ENCODE assay signal across 8 mouse cellular contexts in the genomic region with DNA sequence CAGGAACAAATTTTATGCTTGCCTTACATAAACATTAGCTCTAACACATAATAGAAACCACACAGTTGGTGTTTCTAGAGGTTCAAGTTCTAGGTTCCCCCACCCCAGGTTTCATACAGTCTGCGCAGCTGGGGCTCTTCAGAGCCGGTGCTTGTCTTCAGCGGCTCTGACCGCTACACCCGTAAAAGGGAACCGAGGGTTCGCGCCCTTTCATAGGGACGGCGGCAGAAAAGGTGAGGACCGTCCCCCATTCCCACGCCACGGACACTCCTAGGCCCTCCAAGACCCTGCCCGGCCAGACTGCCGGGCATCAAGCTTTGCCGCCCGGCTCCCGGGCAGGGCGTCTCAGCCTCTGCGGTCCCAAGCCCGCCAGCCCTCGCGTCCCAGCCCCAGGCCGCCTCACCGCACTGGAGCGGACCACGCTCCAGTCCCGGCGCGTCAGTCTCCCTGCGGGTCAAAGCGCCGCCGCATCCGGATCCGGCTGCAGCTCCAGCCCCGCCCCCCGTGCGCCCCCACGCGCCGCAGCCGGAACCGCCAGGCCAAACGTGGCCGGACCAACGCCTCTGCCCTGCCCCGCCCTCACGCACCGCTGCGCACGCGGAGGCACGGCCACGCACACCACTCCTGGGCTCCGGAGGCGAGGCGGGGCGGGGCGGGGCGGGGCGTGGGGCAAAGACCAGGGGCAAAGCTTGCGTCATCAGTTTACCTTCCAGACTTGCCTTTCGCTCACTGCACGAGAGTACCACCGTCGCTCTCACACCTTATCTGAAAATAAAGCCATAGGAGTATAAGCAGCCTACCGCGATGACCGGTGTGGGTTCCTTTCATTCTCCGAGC. TPM values are rescaled to one million over a fixed set of nuclear protein-coding genes. Genes with fewer than 3 reads are reported as not detected.
DNase-seq lines count a peak whose midpoint lies in the region; ATAC-seq and TF ChIP-seq lines count a peak whose summit lies in the region.

No protein-coding gene starts in this region.

- peaks cover 28% of the 10 kb centered on the region for H3K4me1 ChIP-seq in G1E (ENCODE audit: insufficient read depth, low read depth, low read length)
- peaks cover 17% of the 10 kb centered on the region for H3K4me1 ChIP-seq in forebrain, embryonic 15.5 days
- peaks cover 13% of the 10 kb centered on the region for H3K4me1 ChIP-seq in neural tube, embryonic 15.5 days

- peak; percentile 63 for DNase-seq in G1E (ENCODE audit: low spot score)
- DNase-seq in cerebellum, adult 11-12 months, result peak; percentile 96
- DNase-seq in heart, postnatal 25 days (ENCODE audit: low spot score), result peak; percentile 85
- peak; percentile 85 to 90 for DNase-seq in layer of hippocampus, adult 18-20 months (ENCODE audit: low spot score in 2 of 2)
- DNase-seq in lung, adult 18-20 months, result peak; percentile 92 to 95
- peak; percentile 96 for DNase-seq in testis, postnatal 10 days (ENCODE audit: low spot score)

- peak; percentile 55 for ATAC-seq in G1E (ENCODE audit: extremely low read depth, insufficient number of reproducible peaks, low FRiP score, poor library complexity, severe bottlenecking)
- peak; percentile 95 for ATAC-seq in forebrain, embryonic 15.5 days (replicated peaks)
- peak; percentile 97 for ATAC-seq in neural tube, embryonic 15.5 days (ENCODE audit: low FRiP score)

- H3K9ac ChIP-seq in forebrain, embryonic 15.5 days (replicated peaks), result peak overlapping the region; percentile 68
- peak overlapping the region; percentile 96 for H3K9ac ChIP-seq in neural tube, embryonic 15.5 days (replicated peaks)

- peak overlapping the region; percentile 91 for H3K4me2 ChIP-seq in forebrain, embryonic 15.5 days (replicated peaks)
- peak overlapping the region; percentile 75 for H3K4me2 ChIP-seq in neural tube, embryonic 15.5 days

- no peak for TF ChIP-seq CTCF in G1E (IDR thresholded peaks at IDR 0.05; ENCODE audit: low read depth, low read length)

- H3K9me3 ChIP-seq in G1E (replicated peaks), result no peaks in the 10 kb centered on the region
- H3K9me3 ChIP-seq in forebrain, embryonic 15.5 days, result no peaks in the 10 kb centered on the region
- no peaks in the 10 kb centered on the region for H3K9me3 ChIP-seq in neural tube, embryonic 15.5 days (replicated peaks)

- intact Hi-C loops in heart, postnatal 25 days (cut with DNase I), result no loop called here

- peak overlapping the region; percentile 43 for H3K27ac ChIP-seq in forebrain, embryonic 15.5 days (replicated peaks)
- H3K27ac ChIP-seq in neural tube, embryonic 15.5 days (replicated peaks), result peak overlapping the region; percentile 86

- WGBS in forebrain, embryonic 15.5 days, result under 1% methylated on average over 71 of the region's 71 CpGs
- WGBS in neural tube, embryonic 15.5 days, result under 1% methylated on average over 69 of the region's 71 CpGs

- peak overlapping the region; percentile 86 for H3K4me3 ChIP-seq in G1E (ENCODE audit: low read depth, low read length)
- peak overlapping the region; percentile 57 for H3K4me3 ChIP-seq in forebrain, embryonic 15.5 days
- H3K4me3 ChIP-seq in neural tube, embryonic 15.5 days (replicated peaks), result peak overlapping the region; percentile 87

- H3K36me3 ChIP-seq in G1E (replicated peaks), result peaks cover 13% of the 10 kb centered on the region
- H3K36me3 ChIP-seq in forebrain, embryonic 15.5 days, result no peaks in the 10 kb centered on the region
- no peaks in the 10 kb centered on the region for H3K36me3 ChIP-seq in neural tube, embryonic 15.5 days

- H3K27me3 ChIP-seq in G1E (ENCODE audit: insufficient read depth, low read length), result peaks cover 2% of the 10 kb centered on the region; the same call in 1 of the 2 replicates
- no peaks in the 10 kb centered on the region for H3K27me3 ChIP-seq in forebrain, embryonic 15.5 days
- H3K27me3 ChIP-seq in neural tube, embryonic 15.5 days (replicated peaks), result no peaks in the 10 kb centered on the region

RNA-seq across cellular contexts. Expression of gene Gnpnat1, which starts 16.1 kb away (rescaled TPM):
- total RNA-seq in G1E (2014; fragmentation: Nextera tagmentation) (35.2 and 38.5 TPM in 2 replicates), G1E (2017) (20.2 and 20.9 TPM in 2 replicates)
- polyA plus RNA-seq in G1E (2012), result 4.8 and 6.2 TPM in 2 replicates
- 22.1 and 23.2 TPM in 2 replicates for polyA plus RNA-seq in forebrain, embryonic 15.5 days (2015; fragmentation: Nextera tagmentation; extraction: Ambion mirVana)
- total RNA-seq in heart, postnatal 25 days (2021), result 10 to 100 TPM in 1 of 2 experiments, 1 to 10 TPM in 1; 9.3 to 11.5 TPM
- 10 to 100 TPM; 14.4 to 16.7 TPM for total RNA-seq in layer of hippocampus, adult 18-20 months (2021)
- polyA plus RNA-seq in neural tube, embryonic 15.5 days (2015; fragmentation: Nextera tagmentation; extraction: Ambion mirVana), result 29.4 and 32.6 TPM in 2 replicates

RNA-seq across cellular contexts. Expression of gene Styx, which starts 37.7 kb away (rescaled TPM):
- 37.3 and 42.9 TPM in 2 replicates for total RNA-seq in G1E (2014; fragmentation: Nextera tagmentation)
- 30.7 and 33.3 TPM in 2 replicates for total RNA-seq in G1E (2017)
- polyA plus RNA-seq in G1E (2012), result 102 and 142 TPM in 2 replicates
- 63.2 and 65.3 TPM in 2 replicates for polyA plus RNA-seq in forebrain, embryonic 15.5 days (2015; fragmentation: Nextera tagmentation; extraction: Ambion mirVana)
- 10 to 100 TPM; 26.3 to 28.1 TPM for total RNA-seq in heart, postnatal 25 days (2021)
- 10 to 100 TPM; 19.1 to 19.6 TPM for total RNA-seq in layer of hippocampus, adult 18-20 months (2021)
- 68.0 and 68.8 TPM in 2 replicates for polyA plus RNA-seq in neural tube, embryonic 15.5 days (2015; fragmentation: Nextera tagmentation; extraction: Ambion mirVana)

RNA-seq across cellular contexts. Expression of gene Psmc6, which starts 59.0 kb away (rescaled TPM):
- total RNA-seq in G1E (2014; fragmentation: Nextera tagmentation) (223 and 309 TPM in 2 replicates), G1E (2017) (318 and 319 TPM in 2 replicates)
- 10.5 and 11.5 TPM in 2 replicates for polyA plus RNA-seq in G1E (2012)
- 170 and 179 TPM in 2 replicates for polyA plus RNA-seq in forebrain, embryonic 15.5 days (2015; fragmentation: Nextera tagmentation; extraction: Ambion mirVana)
- total RNA-seq in heart, postnatal 25 days (2021), result 10 to 100 TPM; 91.3 to 94.0 TPM
- total RNA-seq in layer of hippocampus, adult 18-20 months (2021), result 10 to 100 TPM; 81.2 to 83.3 TPM
- 148 and 153 TPM in 2 replicates for polyA plus RNA-seq in neural tube, embryonic 15.5 days (2015; fragmentation: Nextera tagmentation; extraction: Ambion mirVana)

Comparison
In these comparisons a context has a peak if more than half of its experiments do, and no peak if none do; other contexts are left out.
1. Peak in every context shown above with its lines: DNase-seq, ATAC-seq, H3K4me3 ChIP-seq and H3K27ac ChIP-seq.